Mouse (Mus musculus) testis, postnatal 14 days (tissue): ENCODE data around the gene Dvl1.

Experiments used
- DNase-seq: peaks from one replicate; pipeline ENCODE4 v3.0.0; 2021; ENCODE audit warnings: low spot score

Dvl1 gene

GRCm38 (mm10) chr4:155883587-155883986 is 36.4 kb downstream of the Dvl1 start:
- no peak for DNase-seq

- no peak for DNase-seq
Observed at GRCm38 (mm10) chr4:155886330-155886729, 39.1 kb downstream of the Dvl1 start.

- no peak for DNase-seq
Observed at GRCm38 (mm10) chr4:155887674-155888073, 40.5 kb downstream of the Dvl1 start.

GRCm38 (mm10) chr4:155888181-155888580 is 41.0 kb downstream of the Dvl1 start:
- DNase-seq = no peak

- no peak for DNase-seq
Observed at GRCm38 (mm10) chr4:155889316-155889715, 42.1 kb downstream of the Dvl1 start.

GRCm38 (mm10) chr4:155891011-155891471 is 43.8 kb downstream of the Dvl1 start:
- DNase-seq = no peak

GRCm38 (mm10) chr4:155891551-155892001 is 44.4 kb downstream of the Dvl1 start, which contains the start of the genes Pusl1 and Acap3:
TSS of gene Pusl1 (minus strand) at chr4:155891781.
TSS of gene Acap3 (plus strand) at chr4:155891822.
- peak; percentile 96 for DNase-seq

- DNase-seq = peak; percentile 85
Observed at GRCm38 (mm10) chr4:155892017-155892416, 44.8 kb downstream of the Dvl1 start.

- DNase-seq = peak; percentile 41
Observed at GRCm38 (mm10) chr4:155892438-155893211, 45.4 kb downstream of the Dvl1 start.

- no peak for DNase-seq
Observed at GRCm38 (mm10) chr4:155893212-155893690, 46.0 kb downstream of the Dvl1 start.

- DNase-seq = no peak
Observed at GRCm38 (mm10) chr4:155894311-155894881, 47.2 kb downstream of the Dvl1 start.

GRCm38 (mm10) chr4:155895216-155895615 is 48.0 kb downstream of the Dvl1 start:
- DNase-seq = peak; percentile 31

- no peak for DNase-seq
Observed at GRCm38 (mm10) chr4:155895826-155896225, 48.6 kb downstream of the Dvl1 start.

- peak; percentile 3 for DNase-seq
Observed at GRCm38 (mm10) chr4:155896461-155896860, 49.3 kb downstream of the Dvl1 start.

GRCm38 (mm10) chr4:155898318-155898717 is 51.1 kb downstream of the Dvl1 start:
- no peak for DNase-seq

- peak; percentile 5 for DNase-seq
Observed at GRCm38 (mm10) chr4:155899355-155899754, 52.2 kb downstream of the Dvl1 start.

GRCm38 (mm10) chr4:155901205-155901604 is 54.0 kb downstream of the Dvl1 start:
- DNase-seq = peak; percentile 12

GRCm38 (mm10) chr4:155903246-155903645 is 56.0 kb downstream of the Dvl1 start:
- no peak for DNase-seq

GRCm38 (mm10) chr4:155904318-155905102 is 57.3 kb downstream of the Dvl1 start:
- DNase-seq = no peak

GRCm38 (mm10) chr4:155905634-155906033 is 58.4 kb downstream of the Dvl1 start:
- DNase-seq = peak; percentile 4

GRCm38 (mm10) chr4:155906125-155906524 is 58.9 kb downstream of the Dvl1 start:
- DNase-seq = peak; percentile 4

GRCm38 (mm10) chr4:155907003-155907402 is 59.8 kb downstream of the Dvl1 start:
- no peak for DNase-seq
